In genomic region chr17:57248201-57248699, GRCm38 (mm10) we compare ENCODE assay signal across 8 mouse cellular contexts. TPM values are rescaled to one million over a fixed set of nuclear protein-coding genes. Genes with fewer than 3 reads are reported as not detected.
DNase-seq lines count a peak whose midpoint lies in the region; ATAC-seq and TF ChIP-seq lines count a peak whose summit lies in the region.

Gene Gpr108 (minus strand): TSS chr17:57248446.

- peak within 1 kb of the TSS; percentile 24 for H3ac ChIP-seq in myocyte (ENCODE audit: control insufficient read depth, insufficient read length)

- H3K27me3 ChIP-seq in erythroblast, embryonic 14.5 days (ENCODE audit: control insufficient read depth) = peaks cover 23% of the 10 kb centered on the region
- no peaks in the 10 kb centered on the region for H3K27me3 ChIP-seq in heart, embryonic 11.5 days (ENCODE audit: control insufficient read depth, insufficient read depth, low read length)
- H3K27me3 ChIP-seq in kidney, embryonic 16.5 days (ENCODE audit: insufficient read depth, low read length) = no peaks in the 10 kb centered on the region
- H3K27me3 ChIP-seq in liver, adult 2 months (ENCODE audit: control insufficient read depth, insufficient read depth, low read length) = no peaks in the 10 kb centered on the region
- H3K27me3 ChIP-seq in myocyte (ENCODE audit: control insufficient read depth, insufficient read depth, insufficient read length) = no peaks in the 10 kb centered on the region
- no peaks in the 10 kb centered on the region for H3K27me3 ChIP-seq in splenic B cell, adult 2 months (ENCODE audit: control insufficient read depth, insufficient read depth, low read length, poor library complexity, severe bottlenecking)

- peak; percentile 63 for ATAC-seq in heart, embryonic 11.5 days (replicated peaks; ENCODE audit: insufficient number of reproducible peaks, low FRiP score, low TSS enrichment)
- peak; percentile 71 for ATAC-seq in kidney, embryonic 16.5 days (ENCODE audit: low FRiP score, low TSS enrichment)

- peaks cover 54% of the 10 kb centered on the region for H3K4me1 ChIP-seq in erythroblast, embryonic 14.5 days (ENCODE audit: control insufficient read depth)
- H3K4me1 ChIP-seq in heart, embryonic 11.5 days (ENCODE audit: control insufficient read depth, insufficient read depth, low read length) = peaks cover 10% of the 10 kb centered on the region
- H3K4me1 ChIP-seq in kidney, embryonic 16.5 days (ENCODE audit: insufficient read depth, low read length) = peaks cover 18% of the 10 kb centered on the region
- peaks cover 15% of the 10 kb centered on the region for H3K4me1 ChIP-seq in liver, adult 2 months (ENCODE audit: control insufficient read depth, insufficient read depth, low read length)

- H3K36me3 ChIP-seq in erythroblast, embryonic 14.5 days (ENCODE audit: control insufficient read depth) = peaks cover 23% of the 10 kb centered on the region
- 0 out of 2 replicates have a peak, but pooled peaks cover under 1% of the 10 kb centered on the region for H3K36me3 ChIP-seq in heart, embryonic 11.5 days (ENCODE audit: control insufficient read depth, insufficient read depth, low read length)
- H3K36me3 ChIP-seq in kidney, embryonic 16.5 days (ENCODE audit: insufficient read depth, low read length) = peaks cover 4% of the 10 kb centered on the region
- H3K36me3 ChIP-seq in liver, adult 2 months (ENCODE audit: control insufficient read depth, insufficient read depth, low read length) = no peaks in the 10 kb centered on the region
- H3K36me3 ChIP-seq in myocyte (ENCODE audit: control insufficient read depth, insufficient read depth) = peaks cover 5% of the 10 kb centered on the region
- peaks cover 6% of the 10 kb centered on the region; the same call in 1 of the 2 replicates for H3K36me3 ChIP-seq in splenic B cell, adult 2 months (ENCODE audit: control insufficient read depth, insufficient read depth, low read length, poor library complexity, severe bottlenecking)

- H3K4me3 ChIP-seq in erythroblast, embryonic 14.5 days (replicated peaks) = peak within 1 kb of the TSS; percentile 68
- peak within 1 kb of the TSS; percentile 81 for H3K4me3 ChIP-seq in heart, embryonic 11.5 days (ENCODE audit: low read depth, low read length)
- peak within 1 kb of the TSS; percentile 87 for H3K4me3 ChIP-seq in kidney, embryonic 16.5 days (ENCODE audit: low read length)
- H3K4me3 ChIP-seq in liver, adult 2 months (ENCODE audit: insufficient read depth, low read depth, low read length) = peak within 1 kb of the TSS; percentile 92
- peak within 1 kb of the TSS; percentile 79 for H3K4me3 ChIP-seq in myocyte

- peak; percentile 71 for TF ChIP-seq CTCF in brain, embryonic 14.5 days (IDR thresholded peaks at IDR 0.05; ENCODE audit: borderline replicate concordance, extremely low read depth, insufficient read depth, insufficient read length)
- TF ChIP-seq CTCF in liver, adult 2 months (IDR thresholded peaks at IDR 0.05; ENCODE audit: low read depth, low read length) = peak; percentile 87

- peak within 1 kb of the TSS; percentile 94 for H3K4me2 ChIP-seq in heart, embryonic 11.5 days
- peak within 1 kb of the TSS; percentile 95 for H3K4me2 ChIP-seq in kidney, embryonic 16.5 days (replicated peaks; ENCODE audit: low read depth, low read length)
- peak within 1 kb of the TSS; percentile 100 for H3K4me2 ChIP-seq in myocyte (ENCODE audit: low read depth)

- no peaks in the 10 kb centered on the region for H3K9me3 ChIP-seq in erythroblast, embryonic 14.5 days (ENCODE audit: control insufficient read depth, low read length)
- H3K9me3 ChIP-seq in heart, embryonic 11.5 days (replicated peaks; ENCODE audit: control insufficient read depth, low read length) = no peaks in the 10 kb centered on the region
- no peaks in the 10 kb centered on the region for H3K9me3 ChIP-seq in kidney, embryonic 16.5 days (ENCODE audit: low read length)

- WGBS in heart, embryonic 11.5 days (ENCODE audit: insufficient replicate concordance) = 0% methylated on average over 12 of the region's 12 CpGs
- WGBS in kidney, embryonic 16.5 days = under 1% methylated on average over 12 of the region's 12 CpGs
- WGBS in liver, adult 2 months = under 1% methylated on average over 12 of the region's 12 CpGs

- TF ChIP-seq POLR2A in brain, embryonic 14.5 days (IDR thresholded peaks at IDR 0.05; ENCODE audit: borderline replicate concordance, extremely low read depth, insufficient read depth, insufficient read length, poor library complexity, severe bottlenecking) = no peak
- TF ChIP-seq POLR2A in liver, adult 2 months (IDR thresholded peaks at IDR 0.05; ENCODE audit: extremely low read depth, insufficient read depth, low read length) = no peak
- TF ChIP-seq POLR2A in myocyte (IDR thresholded peaks at IDR 0.05; ENCODE audit: insufficient read length, low read depth) = no peak

- no peaks in the 10 kb centered on the region for H3K79me2 ChIP-seq in liver, adult 2 months (ENCODE audit: control insufficient read depth, insufficient read depth, low read length)
- peaks cover 17% of the 10 kb centered on the region for H3K79me2 ChIP-seq in myocyte (ENCODE audit: control insufficient read depth, insufficient read depth)

- peak; percentile 93 for DNase-seq in CD4-positive helper T cell, adult 2 months (ENCODE audit: low read depth, low spot score)
- DNase-seq in brain, embryonic 14.5 days (ENCODE audit: low read depth) = peak; percentile 95
- DNase-seq in liver, adult 2 months (ENCODE audit: extremely low read depth, low read depth, low spot score) = peak; percentile 77
- peak; percentile 89 for DNase-seq in splenic B cell, adult 2 months (ENCODE audit: low read depth, low spot score)

- H3K9ac ChIP-seq in heart, embryonic 11.5 days (ENCODE audit: low read depth, low read length) = peak within 1 kb of the TSS; percentile 85
- H3K9ac ChIP-seq in kidney, embryonic 16.5 days (replicated peaks; ENCODE audit: low read length) = peak within 1 kb of the TSS; percentile 87
- H3K9ac ChIP-seq in liver, adult 2 months (ENCODE audit: low read depth, low read length) = peak within 1 kb of the TSS; percentile 85

- H3K27ac ChIP-seq in heart, embryonic 11.5 days (ENCODE audit: low read depth, low read length) = peak within 1 kb of the TSS; percentile 89
- H3K27ac ChIP-seq in kidney, embryonic 16.5 days (ENCODE audit: low read length) = peak within 1 kb of the TSS; percentile 95
- H3K27ac ChIP-seq in liver, adult 2 months (replicated peaks; ENCODE audit: insufficient read depth, low read depth, low read length) = peak within 1 kb of the TSS; percentile 84

TF ChIP-seq in myocyte, 11 proteins besides CTCF, POLR2A, EP300 and RAD21:
- TF ChIP-seq REST (IDR thresholded peaks at IDR 0.05; ENCODE audit: insufficient read depth, insufficient read length) (no peak), MYOD1 (IDR thresholded peaks at IDR 0.05; ENCODE audit: control insufficient read depth in 1 of 3, insufficient read length in 2 of 3, low read depth in 2 of 3) (peak in 1 of 3 experiments; percentile 26), MYOG (IDR thresholded peaks at IDR 0.05; ENCODE audit: control insufficient read depth in 1 of 3, insufficient read depth in 1 of 3, insufficient read length in 2 of 3, low read depth in 2 of 3) (peak in 1 of 3 experiments; percentile 36)
TF ChIP-seq in myocyte: peak in this region for 2.

RNA-seq across cellular contexts. Expression of gene Gpr108, which starts in this region (rescaled TPM):
- polyA plus RNA-seq in brain, embryonic 14.5 days (2012; rRNA removed) = 18.3 and 20.8 TPM in 2 replicates
- 1.4 and 1.9 TPM in 2 replicates for polyA plus RNA-seq in erythroblast, embryonic 14.5 days (2012)
- polyA plus RNA-seq in heart, embryonic 11.5 days (2014; fragmentation: Nextera tagmentation; extraction: Ambion mirVana) = 24.0 and 24.7 TPM in 2 replicates
- polyA plus RNA-seq in kidney, embryonic 16.5 days (2015; fragmentation: Nextera tagmentation; extraction: Ambion mirVana) = 39.0 and 42.8 TPM in 2 replicates
- total RNA-seq in liver, adult 2 months (2014; rRNA removed) = 10.7 and 11.7 TPM in 2 replicates
- 19.3 and 23.7 TPM in 2 replicates for polyA plus RNA-seq in liver, adult 2 months (2012; rRNA removed)
- polyA plus RNA-seq in myocyte (2012; fragmentation: generic; extraction: Trizol) = 53.9 TPM

Comparison
In these comparisons a context has a peak if more than half of its experiments do, and no peak if none do; other contexts are left out.
1. Peak in every context shown above with its lines: DNase-seq, ATAC-seq, H3K4me3 ChIP-seq and H3K27ac ChIP-seq.